Mouse (Mus musculus) myocyte (in vitro differentiated cells): ENCODE data around the gene Tmem189.

Source experiments
- CEBPB ChIP-seq: IDR thresholded peaks from 2 replicates; pipeline ENCODE4 v1.6.1; 2011; ENCODE audit warnings: mild to moderate bottlenecking, moderate library complexity; ENCODE audit not compliant: poor library complexity, insufficient read depth, severe bottlenecking
- E2F4 ChIP-seq: IDR thresholded peaks from one replicate; pipeline ENCODE4 v1.6.1; 2011; ENCODE audit warnings: mild to moderate bottlenecking, control low read depth, moderate library complexity; ENCODE audit not compliant: insufficient read depth
- MAX ChIP-seq: IDR thresholded peaks from one replicate; pipeline ENCODE4 v1.6.1; 2011; ENCODE audit warnings: low read depth, mild to moderate bottlenecking, control low read depth
- MYOD1 ChIP-seq, 3 experiments: IDR thresholded peaks; one replicate each; pipeline ENCODE4 v1.6.1; 2011; ENCODE audit warnings: control low read depth in 2 of 3, low read depth in 2 of 3, mild to moderate bottlenecking in 2 of 3, moderate library complexity in 1 of 3; ENCODE audit not compliant: insufficient read length in 2 of 3, control insufficient read depth in 1 of 3
- POLR2A ChIP-seq: IDR thresholded peaks from one replicate; pipeline ENCODE4 v1.6.1; 2011; ENCODE audit warnings: low read depth, mild to moderate bottlenecking, control low read depth, moderate library complexity; ENCODE audit not compliant: insufficient read length
- POLR2AphosphoS2 ChIP-seq: IDR thresholded peaks from one replicate; pipeline ENCODE4 v1.6.1; 2011; ENCODE audit warnings: low read depth, control low read depth; ENCODE audit not compliant: insufficient read length
- REST ChIP-seq: IDR thresholded peaks from one replicate; pipeline ENCODE4 v1.6.1; 2011; ENCODE audit warnings: mild to moderate bottlenecking, control low read depth, moderate library complexity; ENCODE audit not compliant: insufficient read depth, insufficient read length
- TCF12 ChIP-seq: IDR thresholded peaks from one replicate; pipeline ENCODE4 v1.6.1; 2011; ENCODE audit warnings: mild to moderate bottlenecking, control low read depth; ENCODE audit not compliant: poor library complexity, insufficient read depth, severe bottlenecking
- USF1 ChIP-seq: IDR thresholded peaks from one replicate; pipeline ENCODE4 v1.6.1; 2011; ENCODE audit warnings: low read depth, mild to moderate bottlenecking, control low read depth, moderate library complexity

DNA sequence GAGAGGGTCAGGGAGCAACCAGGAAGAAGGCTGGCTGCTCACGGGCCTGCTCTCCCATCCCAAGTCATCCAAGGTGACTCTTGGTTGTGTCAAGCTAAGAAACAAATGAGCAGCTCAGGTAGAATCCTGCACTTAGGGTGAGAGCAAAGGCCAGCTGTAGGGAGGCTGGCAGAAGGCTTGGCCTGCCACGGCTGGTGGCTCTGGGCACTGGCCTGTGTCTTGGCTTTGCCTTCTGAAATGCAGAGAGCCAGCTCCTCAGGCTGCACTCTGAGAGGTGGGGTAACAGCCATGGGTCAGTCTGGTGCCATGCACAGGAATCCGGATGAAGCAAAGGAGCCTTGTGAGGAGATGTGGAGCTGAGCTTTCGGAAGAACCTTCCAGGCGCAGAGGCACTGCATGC is 21.2 kb downstream of the Tmem189 start:
- TF ChIP-seq POLR2A: no peak
- TF ChIP-seq USF1: no peak
- no peak for TF ChIP-seq CEBPB
- no peak for TF ChIP-seq MYOD1 (IDR thresholded peaks at IDR 0.05; ENCODE audit: control insufficient read depth in 1 of 3, insufficient read length in 2 of 3, low read depth in 2 of 3)
- no peak for TF ChIP-seq MAX
- no peak for TF ChIP-seq E2F4
- no peak for TF ChIP-seq REST
- TF ChIP-seq TCF12: no peak
- TF ChIP-seq POLR2AphosphoS2: no peak
